Mouse (Mus musculus) v-Abl transformed pro-B cells (cell line): ENCODE results near the gene Mad1l1.

Experiments used
- in situ Hi-C, 2 experiments: fragments of 400-800 bp; cut with MboI; formaldehyde crosslinking; loops; one replicate each; pipeline ENCODE4 v1.15.1; 2025; ENCODE audit not compliant: unreplicated experiment in 2 of 2

The Mad1l1 gene

DNA sequence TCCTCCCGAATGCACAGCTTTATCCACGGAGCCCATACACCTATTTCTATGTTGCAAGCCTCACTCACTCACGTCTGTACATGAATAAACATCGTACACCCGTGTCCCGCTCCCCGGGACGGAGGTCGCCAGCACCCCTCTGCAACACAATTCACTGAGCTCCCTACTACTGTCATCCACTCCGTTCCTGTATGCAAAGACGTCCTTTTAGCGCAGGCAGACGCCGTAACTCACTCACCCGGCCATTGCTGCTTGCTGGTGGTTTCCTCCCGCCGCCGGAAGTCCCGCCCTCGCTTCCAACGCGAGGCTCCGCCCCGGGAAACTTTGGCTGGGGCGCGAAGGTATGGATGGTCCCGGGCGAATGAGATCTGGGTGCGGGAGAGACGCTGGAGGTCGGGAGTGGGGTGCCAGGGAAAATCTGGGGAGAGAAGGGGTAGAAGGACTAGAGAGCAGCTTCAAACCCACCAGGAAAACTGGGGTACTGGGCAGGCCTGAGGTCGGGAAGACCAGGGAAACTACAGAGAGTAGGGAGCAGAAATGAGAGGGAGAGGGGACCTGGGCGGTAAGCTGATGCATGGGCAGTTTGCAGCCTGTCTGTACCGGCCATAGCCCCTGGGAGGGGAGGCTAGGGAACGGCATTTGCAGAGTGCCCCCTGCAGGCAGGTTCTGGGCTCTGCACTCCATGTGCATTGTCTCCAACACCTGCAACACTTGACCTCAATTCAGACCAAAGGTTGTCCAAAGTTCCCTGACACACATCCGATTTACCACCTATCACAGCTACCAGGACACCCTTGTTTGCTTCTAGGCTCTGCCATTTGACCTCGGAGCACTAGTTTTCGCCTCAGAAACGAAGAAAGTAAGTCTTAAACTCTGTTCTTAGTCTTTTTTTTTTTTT lies 10.5 kb upstream of the Mad1l1 start, which contains the start of gene Mrm2:
TSS of gene Mrm2 (minus strand) at position 284 of the 898 bp plus-strand sequence.
- in situ Hi-C loops: loop anchor here in 1 of 2 experiments (10.0 kb wide), 1 partner anchor 203 kb away; no protein-coding TSS in a partner anchor

DNA sequence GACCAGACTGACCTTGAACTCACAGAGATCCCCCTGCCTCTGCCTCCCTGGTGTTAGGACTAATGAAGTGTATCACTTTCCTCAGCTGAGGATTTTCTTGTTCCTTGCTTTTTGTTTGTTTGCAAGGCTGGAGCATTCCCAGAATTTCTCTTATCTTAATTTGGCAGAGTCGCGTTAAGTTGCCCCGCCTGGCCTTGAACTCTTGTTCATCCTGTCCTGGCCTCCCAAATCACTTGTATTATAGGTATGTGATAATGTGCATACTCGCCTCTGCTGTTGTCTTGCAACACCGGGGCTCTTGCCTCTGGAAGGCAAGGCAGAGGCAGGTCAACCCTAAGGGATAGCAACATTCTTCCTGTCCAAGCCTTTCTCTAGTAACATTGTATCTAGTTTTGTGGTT lies 2.7 kb upstream of the Mad1l1 start:
- in situ Hi-C loops: loop anchor here in 1 of 2 experiments (5.0 kb wide), 1 partner anchor 482 kb away; no protein-coding TSS in a partner anchor

DNA sequence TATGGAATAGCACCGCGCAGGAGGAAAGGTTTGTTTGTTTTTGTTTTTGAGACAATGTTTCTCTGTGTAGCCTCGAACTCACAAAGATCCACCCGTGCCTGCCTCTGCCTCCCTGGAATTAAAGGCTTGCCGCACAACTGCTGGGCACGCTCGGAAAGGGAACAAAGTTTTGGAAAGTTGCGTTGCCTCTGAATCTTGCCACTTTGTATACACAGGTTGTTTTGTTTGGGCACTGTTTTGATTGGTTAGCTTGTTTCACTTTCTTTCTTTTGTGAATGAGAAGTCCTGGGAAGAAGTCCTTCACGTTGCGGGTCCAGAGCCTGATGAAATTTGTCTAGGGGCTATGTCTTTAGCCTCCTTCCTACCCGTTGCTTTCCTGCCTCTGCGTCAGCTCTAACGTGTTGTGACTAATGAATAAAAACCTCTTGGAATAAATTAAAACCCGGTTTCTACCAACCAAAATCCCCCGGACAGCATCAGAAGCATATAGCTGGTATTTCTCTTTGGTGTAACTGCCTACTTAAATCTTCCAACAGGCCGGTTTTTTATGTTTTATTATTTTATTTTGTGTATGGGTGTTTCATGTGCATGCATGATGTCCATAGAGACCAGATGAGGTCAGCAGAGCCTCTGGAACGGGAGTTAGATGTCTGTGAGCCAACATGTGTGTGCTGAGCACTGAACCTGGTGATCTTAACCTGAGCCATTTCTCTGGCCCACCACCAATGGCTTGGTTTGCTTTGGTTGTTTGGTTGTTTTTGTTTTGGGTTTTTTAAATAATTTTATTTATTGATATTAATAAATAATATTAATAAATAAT lies 614 bp upstream of the Mad1l1 start:
- in situ Hi-C loops: loop anchor here in 1 of 2 experiments (5.0 kb wide), 1 partner anchor 480 kb away; no protein-coding TSS in a partner anchor

DNA sequence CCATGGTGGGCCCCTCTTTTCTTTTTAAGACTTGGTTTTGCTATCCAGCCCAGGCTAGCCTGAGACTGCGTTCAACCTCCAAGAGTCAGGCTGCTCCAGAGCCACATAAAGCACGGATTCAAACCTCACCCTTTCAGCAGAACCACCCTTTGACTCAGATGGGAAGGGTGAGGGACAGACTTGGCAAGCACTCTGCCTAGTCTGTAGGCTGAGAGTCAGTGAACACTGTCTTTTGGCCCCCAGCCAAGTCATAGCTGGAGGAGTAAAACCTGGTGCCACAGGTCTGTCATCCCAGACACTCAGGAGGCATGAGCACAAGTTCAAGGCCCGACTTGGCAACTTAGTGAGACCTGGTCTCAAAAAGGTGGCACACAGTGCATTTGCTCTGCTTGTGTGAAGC lies 4.6 kb downstream of the Mad1l1 start:
- in situ Hi-C loops: no loop called here

DNA sequence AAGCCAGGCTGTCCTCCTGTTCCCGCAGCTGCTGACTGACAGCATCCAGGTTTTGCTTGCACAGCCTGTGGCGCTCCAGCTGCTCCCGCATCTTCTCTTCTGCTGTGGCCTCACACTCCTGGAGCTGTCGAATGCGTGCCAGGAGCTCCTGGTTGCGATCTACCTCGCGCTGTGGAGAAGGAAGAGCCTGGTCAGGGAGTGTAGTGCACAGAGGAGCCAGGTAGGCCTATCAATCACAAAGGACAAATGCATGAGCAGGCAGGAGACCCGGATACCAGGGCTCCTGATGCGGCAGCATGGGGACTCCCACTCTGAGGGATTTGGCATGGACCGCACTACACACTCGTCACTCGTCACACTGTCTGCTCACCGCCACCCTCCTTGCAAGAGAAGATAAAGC lies 13.8 kb downstream of the Mad1l1 start:
- in situ Hi-C loops: loop anchor here in 1 of 2 experiments (5.0 kb wide), 1 partner anchor 365 kb away; no protein-coding TSS in a partner anchor

DNA sequence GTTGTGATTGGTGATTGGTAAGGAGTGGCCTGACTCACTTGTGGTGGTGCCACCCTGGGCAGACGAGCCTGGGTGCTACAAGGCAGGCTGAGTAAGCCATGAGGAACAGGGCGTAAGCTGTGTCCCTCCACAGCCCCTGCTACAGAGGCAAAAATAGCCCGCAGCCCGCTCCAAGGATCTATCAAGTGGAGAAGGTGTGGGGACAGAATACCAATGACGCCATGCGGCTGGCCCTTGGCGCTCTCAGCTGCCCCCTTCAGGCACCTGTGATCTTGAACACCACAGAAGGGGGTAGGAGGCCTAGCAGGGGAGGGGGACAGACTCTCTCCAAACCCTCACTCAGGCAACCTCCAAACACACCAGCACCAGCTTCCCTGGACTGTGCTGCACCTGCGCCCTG lies 15.3 kb downstream of the Mad1l1 start:
- in situ Hi-C loops: loop anchor here in 1 of 2 experiments (5.0 kb wide), 1 partner anchor 364 kb away; no protein-coding TSS in a partner anchor

DNA sequence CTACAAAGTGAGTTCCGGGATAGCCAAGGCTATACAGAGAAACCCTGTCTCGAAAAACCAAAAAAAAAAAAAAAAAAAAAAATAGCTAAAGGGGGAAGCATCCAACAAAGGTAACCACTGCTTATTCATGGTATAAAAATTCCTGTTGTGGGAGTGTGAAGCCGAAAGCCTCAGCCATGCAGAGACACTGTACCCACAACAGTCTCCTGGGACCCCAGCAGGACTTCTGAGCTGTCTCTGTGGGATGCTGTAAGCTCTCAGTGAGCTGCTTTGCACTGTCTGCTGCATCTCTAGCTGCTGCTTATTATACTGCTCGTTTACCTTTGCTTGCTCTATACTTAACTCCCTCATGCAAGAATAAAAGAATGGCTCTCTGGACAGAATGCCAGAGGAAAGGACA lies 23.1 kb downstream of the Mad1l1 start:
- in situ Hi-C loops: no loop called here

DNA sequence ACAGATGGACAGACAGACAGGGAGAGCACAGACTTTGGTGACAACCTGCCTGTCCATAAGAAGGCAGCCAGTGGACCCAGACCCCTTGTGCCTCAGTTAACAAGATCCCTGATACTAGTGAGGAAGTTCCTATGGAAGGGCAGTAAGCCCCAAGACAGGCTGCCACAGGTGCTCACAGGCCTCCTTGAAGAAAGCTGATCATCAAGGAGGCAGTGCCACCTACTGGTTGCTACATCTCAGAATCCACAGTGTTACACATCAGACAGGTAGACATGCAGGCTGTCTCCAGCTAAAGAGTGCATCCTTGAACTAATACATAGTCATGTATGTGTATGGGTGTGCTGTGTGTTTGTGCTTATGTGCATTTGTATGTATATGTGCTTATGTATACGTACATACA lies 29.2 kb downstream of the Mad1l1 start:
- in situ Hi-C loops: loop anchor here (5.0 kb wide), 5 partner anchors 95 to 455 kb away; no protein-coding TSS in a partner anchor

DNA sequence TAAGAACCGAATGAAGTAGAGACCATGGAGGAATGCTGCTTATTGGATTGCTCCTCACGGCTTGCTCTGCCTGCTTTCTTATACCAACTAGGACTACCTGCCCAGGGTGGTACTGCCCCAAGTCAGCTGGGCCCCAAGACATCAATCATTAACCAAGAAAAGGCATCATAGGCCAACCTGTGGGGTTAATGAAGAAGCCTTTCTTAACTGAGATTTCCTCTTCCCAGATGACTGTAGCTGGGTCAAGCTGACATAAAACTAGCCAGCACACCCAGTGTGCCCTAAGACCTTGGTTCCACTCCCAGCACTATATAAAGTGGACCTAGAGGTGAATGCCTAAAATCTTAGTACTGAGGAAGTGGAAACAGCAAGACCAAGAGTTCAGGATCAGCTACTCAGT lies 32.2 kb downstream of the Mad1l1 start:
- in situ Hi-C loops: no loop called here

DNA sequence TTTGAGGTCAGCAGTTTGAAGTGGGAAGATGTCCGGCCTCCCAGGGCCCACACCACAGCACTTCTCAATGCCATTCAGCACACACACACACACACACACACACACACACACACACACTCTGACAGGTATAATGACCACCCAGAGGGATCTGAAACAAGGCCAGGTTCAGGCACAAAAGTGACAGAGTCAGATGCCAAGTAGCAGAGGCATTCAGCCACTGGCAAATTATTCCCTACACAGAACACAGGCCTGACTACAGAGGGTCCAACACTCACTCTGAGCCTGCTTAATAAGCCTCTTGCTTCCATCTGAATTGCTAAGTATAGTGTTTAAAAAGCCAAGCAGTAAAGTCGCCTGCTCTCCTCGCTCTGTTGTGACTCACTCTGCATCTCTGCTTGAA lies 33.1 kb downstream of the Mad1l1 start:
- in situ Hi-C loops: no loop called here

DNA sequence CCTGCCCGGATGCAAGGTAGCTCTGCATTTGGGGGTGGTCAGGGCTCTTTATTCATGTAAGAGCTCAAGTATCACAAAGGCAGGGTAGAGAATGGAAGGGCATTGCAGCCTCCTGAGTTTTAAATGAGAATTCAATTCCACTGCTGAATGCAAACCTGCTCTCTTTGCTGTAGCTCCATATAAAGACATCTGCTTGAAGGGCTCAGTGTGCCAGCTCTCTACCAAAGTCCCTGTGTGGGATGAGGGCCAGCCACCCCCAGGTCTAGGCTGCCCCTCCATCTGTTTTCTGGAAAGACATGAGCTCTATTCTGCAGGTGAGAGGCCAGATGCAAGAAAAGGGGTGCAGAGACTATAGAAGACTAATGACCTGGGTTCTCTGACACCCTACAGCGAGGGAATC lies 36.6 kb downstream of the Mad1l1 start:
- in situ Hi-C loops: no loop called here

DNA sequence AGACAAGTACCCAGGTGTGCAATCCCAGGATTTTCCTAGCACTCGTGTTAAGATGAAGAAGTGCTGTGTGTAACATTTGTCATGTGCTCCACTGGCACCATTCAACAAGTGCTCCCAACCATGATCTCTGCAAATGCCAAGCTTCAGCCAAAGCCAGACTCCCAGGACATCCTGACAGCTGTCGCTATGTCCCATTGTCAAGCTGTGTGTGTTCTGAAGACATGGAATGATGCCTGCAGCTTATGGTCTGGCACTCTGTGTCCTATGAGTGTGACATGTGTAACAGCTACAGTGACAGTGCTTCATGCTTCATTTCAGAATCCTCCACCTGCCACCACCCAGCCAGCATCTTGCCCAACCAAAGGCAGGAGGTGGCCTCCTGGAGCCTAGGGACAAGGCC lies 37.3 kb downstream of the Mad1l1 start:
- in situ Hi-C loops: no loop called here

DNA sequence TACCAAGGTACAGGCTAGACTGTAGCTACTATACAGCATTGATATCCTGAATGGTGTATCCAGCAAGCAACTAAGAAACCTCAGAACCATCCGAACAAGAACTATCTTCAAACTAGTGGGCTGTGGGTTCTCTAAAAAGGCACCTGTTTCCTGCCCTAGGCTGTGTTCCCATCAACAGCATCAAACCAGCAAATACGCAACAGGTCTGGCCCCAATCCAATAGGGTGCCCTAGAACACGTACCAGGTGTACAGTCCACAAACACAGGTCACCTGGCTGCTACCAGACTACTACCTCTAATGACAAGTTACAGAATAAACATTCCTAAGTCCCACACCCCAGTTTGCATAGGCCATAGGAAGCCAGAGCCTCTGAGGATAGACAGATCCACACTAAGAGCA lies 38.5 kb downstream of the Mad1l1 start:
- in situ Hi-C loops: no loop called here

DNA sequence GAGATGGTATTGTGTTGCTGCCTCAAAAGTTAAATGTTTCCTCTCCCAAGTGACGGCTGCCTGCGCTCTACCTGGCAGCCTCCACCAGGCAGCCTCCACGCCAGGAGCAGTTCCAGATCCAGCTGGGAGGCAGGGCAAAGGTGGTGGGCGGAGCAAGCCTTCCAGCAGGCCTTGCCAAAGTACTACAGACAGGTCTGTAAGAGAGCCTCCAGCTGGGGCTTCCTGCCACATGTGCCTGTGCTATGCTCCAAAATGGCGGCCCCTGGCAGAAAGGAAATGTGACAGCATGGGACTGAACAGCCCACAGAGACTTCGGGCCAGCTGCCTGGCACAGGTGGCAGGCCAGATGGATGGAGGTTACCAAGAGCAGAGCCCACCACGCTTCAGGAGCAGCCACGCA lies 39.0 kb downstream of the Mad1l1 start:
- in situ Hi-C loops: no loop called here

DNA sequence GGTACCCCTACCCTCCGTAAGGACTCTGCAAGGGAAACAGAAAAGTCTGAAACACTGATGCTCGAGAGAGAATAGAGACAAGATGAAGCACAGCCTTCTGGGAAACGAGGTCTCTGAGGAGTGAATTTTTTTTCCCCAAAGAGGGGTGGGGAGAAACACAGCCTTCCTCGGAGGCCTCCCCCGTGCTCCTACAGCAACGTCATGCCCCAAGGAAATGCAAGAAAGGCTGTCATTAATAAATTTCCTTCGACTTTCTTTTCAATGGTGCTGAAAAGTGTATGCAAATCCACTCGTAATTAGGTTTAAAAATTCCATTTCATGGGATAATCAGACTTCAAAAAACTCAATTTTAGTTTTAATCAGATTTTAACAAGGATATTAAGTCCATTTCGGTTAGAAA lies 41.1 kb downstream of the Mad1l1 start:
- in situ Hi-C loops: no loop called here

DNA sequence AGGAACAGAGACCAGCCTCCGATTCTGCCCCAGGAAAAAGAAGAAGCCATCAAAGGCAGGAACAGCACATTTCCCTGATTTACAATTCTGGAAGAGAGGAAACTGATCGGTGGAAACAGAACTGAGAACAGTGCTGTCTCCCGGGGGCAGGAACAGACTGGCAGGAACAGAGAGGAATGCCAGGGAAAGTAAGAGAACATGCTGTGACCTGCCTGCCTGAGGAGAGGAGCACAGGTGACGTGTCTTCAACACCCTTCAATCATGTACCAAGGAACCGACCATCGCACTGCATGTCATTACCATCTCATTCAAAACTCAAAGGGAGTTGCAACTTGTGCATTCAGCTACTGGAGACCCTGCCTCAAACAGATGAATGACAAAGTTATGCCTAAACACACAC lies 44.6 kb downstream of the Mad1l1 start:
- in situ Hi-C loops: loop anchor here in 1 of 2 experiments (10.0 kb wide), 1 partner anchor 72 kb away; no protein-coding TSS in a partner anchor

DNA sequence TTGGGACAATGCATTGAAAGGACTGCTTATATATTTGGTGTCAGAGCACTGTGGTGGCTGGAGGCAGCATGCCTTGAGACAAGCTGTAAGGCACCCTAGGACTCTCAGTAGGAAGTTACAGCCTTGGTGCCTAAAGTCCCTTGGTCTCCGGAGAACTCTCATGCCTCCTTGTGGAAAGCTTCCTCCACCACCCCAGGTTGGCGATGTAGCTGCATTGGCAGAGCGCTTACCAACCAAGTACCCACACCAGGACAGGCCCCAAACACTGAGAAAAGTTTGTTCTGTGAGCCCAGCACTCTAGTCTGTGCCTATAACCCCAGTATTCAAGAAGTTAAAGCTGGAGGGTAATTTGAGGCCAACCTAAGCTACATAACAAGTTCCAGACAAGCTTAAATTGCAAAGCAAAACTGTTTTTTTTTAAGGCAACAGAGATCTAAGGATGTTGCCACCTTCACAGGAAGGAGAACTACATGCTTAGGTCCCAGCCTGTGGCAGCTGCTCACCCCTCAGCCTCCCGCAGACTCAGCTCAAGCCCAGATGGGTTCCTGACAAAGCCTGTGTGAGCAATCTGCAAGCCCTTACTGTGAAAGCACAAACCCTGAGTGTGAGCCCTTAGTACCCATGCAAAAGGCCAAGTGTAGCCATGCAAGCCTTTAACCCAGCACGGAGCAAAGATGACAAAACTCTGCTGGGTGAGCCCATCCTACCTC lies 50.2 kb downstream of the Mad1l1 start:
- in situ Hi-C loops: loop anchor here in 1 of 2 experiments (10.0 kb wide), 1 partner anchor 66 kb away; no protein-coding TSS in a partner anchor

DNA sequence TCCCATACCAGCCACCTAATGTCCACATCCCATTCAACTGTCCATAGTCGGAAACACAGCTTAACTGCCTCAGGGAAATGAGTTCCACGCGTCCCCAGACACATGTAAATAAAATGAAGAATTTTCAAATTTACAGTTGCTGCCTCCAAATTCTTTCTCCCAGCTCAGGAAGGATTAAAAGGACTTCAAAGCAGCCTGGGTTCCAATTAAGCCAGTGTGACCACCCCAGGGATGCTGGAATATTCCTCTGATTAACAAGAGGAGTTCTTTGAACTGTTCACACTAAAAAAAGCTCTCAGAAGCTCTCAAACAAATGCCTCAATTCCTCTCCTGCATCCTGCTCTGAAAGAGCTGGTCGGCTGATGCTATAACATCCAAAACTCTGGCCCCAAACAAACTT lies 53.0 kb downstream of the Mad1l1 start:
- in situ Hi-C loops: no loop called here

DNA sequence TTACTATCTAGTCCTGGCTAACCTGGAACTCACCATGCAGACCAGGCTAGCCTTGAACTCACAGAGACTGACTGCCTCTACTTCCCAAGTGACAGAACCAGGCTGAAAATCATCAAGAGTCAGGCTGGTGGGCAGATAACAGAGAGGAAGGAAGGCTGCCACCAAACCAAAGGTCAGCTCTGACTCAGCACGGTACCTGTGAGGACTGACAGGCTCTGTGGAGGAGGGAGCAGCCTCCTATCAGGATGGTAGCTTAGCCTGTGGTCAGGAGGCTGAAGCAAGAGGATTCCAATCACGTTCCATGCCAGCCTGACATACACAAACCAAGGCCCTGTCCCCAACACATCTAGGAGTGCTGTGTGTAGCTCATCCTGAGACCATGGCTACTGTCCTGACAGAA lies 54.3 kb downstream of the Mad1l1 start:
- in situ Hi-C loops: no loop called here

DNA sequence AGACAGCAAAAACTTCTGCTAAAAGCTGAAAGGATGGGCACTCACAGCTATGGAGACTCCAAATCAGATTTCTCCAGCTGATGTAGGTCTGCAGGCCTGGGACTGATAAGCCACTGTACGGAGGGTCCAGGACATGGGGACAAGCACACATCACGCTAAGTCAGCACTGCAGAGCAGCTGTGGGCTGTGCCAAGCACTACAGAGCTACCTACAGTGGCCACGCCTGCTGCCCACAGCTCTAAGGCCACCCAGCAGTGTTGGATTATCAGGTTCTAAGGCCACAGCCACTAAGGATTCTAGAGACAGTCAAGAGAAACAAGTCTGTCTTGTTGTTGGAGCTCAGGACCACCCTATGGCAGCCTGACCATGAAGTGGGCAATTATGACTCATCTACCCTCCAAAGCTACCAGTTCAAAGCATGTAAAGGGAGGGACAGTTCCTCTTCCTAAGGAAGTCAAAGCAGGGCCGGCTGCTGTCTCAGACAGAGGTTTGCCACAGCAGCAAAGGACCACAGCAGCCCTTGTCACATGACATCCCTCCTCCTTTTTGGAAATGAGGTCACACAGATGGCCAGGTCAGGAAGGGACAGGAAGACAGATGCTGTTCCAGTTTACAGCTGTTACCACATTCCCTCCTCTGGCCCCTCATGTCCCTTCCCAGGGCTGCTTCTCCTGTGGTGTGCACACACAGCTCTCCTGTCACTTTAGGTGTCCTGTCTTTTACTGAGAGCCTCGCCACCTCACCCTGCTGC lies 56.4 kb downstream of the Mad1l1 start:
- in situ Hi-C loops: no loop called here
